Mouse (Mus musculus): ENCODE results near the gene Galr3. TPM values are rescaled to one million over a fixed set of nuclear protein-coding genes. Genes with fewer than 3 reads are reported as not detected.

The Galr3 gene
- total and polyA plus RNA-seq, 3 experiments = 0.70 to 1.6 (median 1.2) TPM

- DNase-seq (ENCODE audit: extremely low read depth) = no peak
- Histone ChIP-seq H3K4me1 (ENCODE audit: control insufficient read depth in 1 of 2, insufficient read depth in 2 of 2) (peaks cover 10 to 19% of the 10 kb centered on the region in 2 experiments), H3K9ac (ENCODE audit: insufficient read depth, low read depth) (no peak overlapping the region), H3K27me3 (replicated peaks) (no peaks in the 10 kb centered on the region), H3K79me2 (replicated peaks; ENCODE audit: control insufficient read depth, extremely low read depth, insufficient read depth, poor library complexity, severe bottlenecking) (peaks cover 8% of the 10 kb centered on the region), H3K27ac (ENCODE audit: insufficient read depth, low read depth) (no peak overlapping the region), H3K9me3 (replicated peaks; ENCODE audit: low read length) (peaks cover 4% of the 10 kb centered on the region), H3K4me2 (ENCODE audit: insufficient read depth, low read depth, poor library complexity, severe bottlenecking) (no peak overlapping the region), H3K36me3 (replicated peaks in 1 of 2; ENCODE audit: control insufficient read depth in 1 of 2, insufficient read depth in 1 of 2, low read length in 1 of 2) (peaks cover 83 to 93% of the 10 kb centered on the region in 2 experiments), H3K4me3 (replicated peaks in 1 of 3; ENCODE audit: low read depth in 2 of 3, low read length in 2 of 3, poor library complexity in 1 of 3) (no peak overlapping the region)
- in situ Hi-C loops (cut with MboI; ENCODE audit: low pct_ligation_motif_present, low pct_unique_long_range_greater_than_20kb, low sequenced_read_pairs) = no loop called here
- dilution Hi-C loops (cut with MboI; ENCODE audit: extremely low pct_ligation_motif_present, extremely low pct_unique_long_range_greater_than_20kb, low sequenced_read_pairs) = no loop called here
- TF ChIP-seq HCFC1 (IDR thresholded peaks at IDR 0.05; ENCODE audit: low read depth, low read length) (no peak), ZKSCAN1 (IDR thresholded peaks at IDR 0.05; ENCODE audit: borderline replicate concordance, low read depth, low read length) (no peak), ETS1 (conservative IDR thresholded peaks at IDR 0.05; ENCODE audit: low read depth, low read length) (no peak), E2F4 (IDR thresholded peaks at IDR 0.05; ENCODE audit: insufficient replicate concordance, low read depth, low read length) (no peak), NRF1 (IDR thresholded peaks at IDR 0.05; ENCODE audit: low read depth, low read length) (no peak), IRF4 (IDR thresholded peaks at IDR 0.05; ENCODE audit: low read depth, low read length) (no peak), POLR2AphosphoS2 (IDR thresholded peaks at IDR 0.05; ENCODE audit: low read depth, low read length) (no peak), ZC3H11A (IDR thresholded peaks at IDR 0.05; ENCODE audit: low read depth, low read length) (no peak), MYC (IDR thresholded peaks at IDR 0.05; ENCODE audit: low read depth, low read length) (no peak)
These were observed 14.9 kb downstream of the Galr3 start for GRCm38 (mm10) chr15:79056601-79057000.

DNA sequence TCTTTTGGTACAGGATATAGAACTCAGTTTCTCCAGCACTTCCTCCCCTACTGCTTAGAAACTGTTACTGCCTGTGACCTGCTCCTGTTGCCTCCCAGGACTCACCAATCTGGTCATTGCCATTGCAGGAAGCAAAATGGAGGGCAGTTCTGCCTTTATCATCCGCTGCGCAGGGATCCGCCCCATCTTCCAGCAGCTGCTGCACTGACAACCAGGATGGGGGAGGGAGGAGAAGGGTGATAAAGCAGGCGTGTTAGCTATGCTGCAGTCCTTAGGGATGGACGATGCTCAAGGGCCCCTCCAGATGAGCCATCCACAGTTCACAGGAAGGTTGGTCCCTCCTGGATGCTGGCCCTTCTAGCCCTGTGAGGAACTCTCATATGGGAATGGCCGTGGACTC lies 16.2 kb downstream of the Galr3 start:
- Histone ChIP-seq H3K4me2 (ENCODE audit: insufficient read depth, low read depth, poor library complexity, severe bottlenecking) (no peak overlapping the region), H3K27ac (ENCODE audit: insufficient read depth, low read depth) (no peak overlapping the region), H3K36me3 (replicated peaks in 1 of 2; ENCODE audit: control insufficient read depth in 1 of 2, insufficient read depth in 1 of 2, low read length in 1 of 2) (peaks cover 77 to 82% of the 10 kb centered on the region in 2 experiments), H3K9ac (ENCODE audit: insufficient read depth, low read depth) (no peak overlapping the region), H3K9me3 (replicated peaks; ENCODE audit: low read length) (peaks cover 4% of the 10 kb centered on the region), H3K27me3 (replicated peaks) (no peaks in the 10 kb centered on the region), H3K4me1 (ENCODE audit: control insufficient read depth in 1 of 2, insufficient read depth in 2 of 2) (peaks cover 2 to 15% of the 10 kb centered on the region in 2 experiments), H3K79me2 (replicated peaks; ENCODE audit: control insufficient read depth, extremely low read depth, insufficient read depth, poor library complexity, severe bottlenecking) (peaks cover 17% of the 10 kb centered on the region), H3K4me3 (replicated peaks in 1 of 3; ENCODE audit: low read depth in 2 of 3, low read length in 2 of 3, poor library complexity in 1 of 3) (no peak overlapping the region)
- in situ Hi-C loops (cut with MboI; ENCODE audit: low pct_ligation_motif_present, low pct_unique_long_range_greater_than_20kb, low sequenced_read_pairs) (no loop called here), dilution Hi-C loops (cut with MboI; ENCODE audit: extremely low pct_ligation_motif_present, extremely low pct_unique_long_range_greater_than_20kb, low sequenced_read_pairs) (no loop called here)
- DNase-seq (ENCODE audit: extremely low read depth) = no peak
- no peak for TF ChIP-seq MAFK (IDR thresholded peaks at IDR 0.05; ENCODE audit: insufficient replicate concordance, low read length)
- no peak for TF ChIP-seq SMC3 (IDR thresholded peaks at IDR 0.05; ENCODE audit: low read depth, low read length)
- TF ChIP-seq CTCF (conservative IDR thresholded peaks at IDR 0.05 in 1 of 2, IDR thresholded peaks at IDR 0.05 in 1 of 2; ENCODE audit: low read depth in 2 of 2, low read length in 2 of 2) = no peak
- TF ChIP-seq SIN3A (IDR thresholded peaks at IDR 0.05; ENCODE audit: low read length) = no peak
- no peak for TF ChIP-seq ZMIZ1 (IDR thresholded peaks at IDR 0.05; ENCODE audit: low read depth, low read length)
- TF ChIP-seq IRF4 (IDR thresholded peaks at IDR 0.05; ENCODE audit: low read depth, low read length) = no peak
- TF ChIP-seq MAZ (IDR thresholded peaks at IDR 0.05; ENCODE audit: low read depth, low read length) = no peak
- TF ChIP-seq HCFC1 (IDR thresholded peaks at IDR 0.05; ENCODE audit: low read depth, low read length) = no peak
- TF ChIP-seq ZKSCAN1 (IDR thresholded peaks at IDR 0.05; ENCODE audit: borderline replicate concordance, low read depth, low read length) = no peak
- TF ChIP-seq UBTF (IDR thresholded peaks at IDR 0.05; ENCODE audit: low read depth, low read length) = no peak
- no peak for TF ChIP-seq KAT2A (IDR thresholded peaks at IDR 0.05; ENCODE audit: insufficient replicate concordance, low read length)
- TF ChIP-seq CHD1 (IDR thresholded peaks at IDR 0.05; ENCODE audit: low read depth, low read length) = no peak

Data from CH12.LX (cell line).